Mouse (Mus musculus): ENCODE results near the gene Zfp984. TPM values are rescaled to one million over a fixed set of nuclear protein-coding genes. Genes with fewer than 3 reads are reported as not detected.

Zfp984 gene
- total RNA-seq, 4 experiments from 2014 or later: 4.5 to 8.1 (median 5.5) TPM

Other genes starting within 250 kb of the Zfp984 start
- 1 to 10 TPM; 2.9 to 4.2 (median 3.2) TPM for gene Zfp979, start 167.3 kb downstream of the Zfp984 start, total RNA-seq (2022)
- gene Zfp534, start 107.2 kb downstream of the Zfp984 start, total RNA-seq (2022): under 1 TPM; 0.10 to 0.20 (median 0.12) TPM
- 10 to 100 TPM; 36.0 to 78.9 (median 42.2) TPM for gene Zfp933, start 38.6 kb upstream of the Zfp984 start, total RNA-seq (2022)
- gene Miip, start 59.0 kb upstream of the Zfp984 start, total RNA-seq (2022): 10 to 100 TPM; 18.4 to 33.8 (median 29.1) TPM
- 10 to 100 TPM; 10.8 to 16.2 (median 13.3) TPM for gene Fv1, start 59.2 kb upstream of the Zfp984 start, total RNA-seq (2022)
- gene Mfn2, start 94.9 kb upstream of the Zfp984 start, total RNA-seq (2022): 100 to 1,000 TPM; 119 to 236 (median 168) TPM
- gene Plod1, start 127.0 kb upstream of the Zfp984 start, total RNA-seq (2022): 10 to 100 TPM; 31.2 to 44.5 (median 39.4) TPM
- 10 to 100 TPM; 45.5 to 52.4 (median 47.4) TPM for gene 2510039O18Rik, start 131.1 kb upstream of the Zfp984 start, total RNA-seq (2022)
- under 1 TPM in 1 of 4 experiments, not detected in 3; 0.40 TPM for gene Nppb, start 176.0 kb upstream of the Zfp984 start, total RNA-seq (2022)
- not detected for gene Nppa, start 190.9 kb upstream of the Zfp984 start, total RNA-seq (2022)
- 10 to 100 TPM; 10.1 to 20.4 (median 15.8) TPM for gene Clcn6, start 229.0 kb upstream of the Zfp984 start, total RNA-seq (2022)
- 10 to 100 TPM; 24.2 to 51.9 (median 36.7) TPM for gene Mthfr, start 229.3 kb upstream of the Zfp984 start, total RNA-seq (2022)